Mouse (Mus musculus) gastrocnemius, postnatal 14 days (tissue): Measurements from ENCODE around the gene Ambra1. TPM values are rescaled to one million over a fixed set of nuclear protein-coding genes. Genes with fewer than 3 reads are reported as not detected.
A peak's percentile ranks its signal among the peaks of the same experiment; 100 is the strongest.

Experiments
- DNase-seq: peaks from one replicate; pipeline ENCODE4 v3.0.0; 2021; ENCODE audit warnings: mixed read lengths
- intact Hi-C: fragments of 180-260 bp; cut with DNase I; formaldehyde crosslinking; loops from one replicate; pipeline ENCODE4 v1.15.1; 2025; ENCODE audit warnings: low total_unique reads
- total RNA-seq, 2 experiments: library from RNA; stranded (reverse); gene quantifications; 2 replicates each; pipeline ENCODE4 v1.2.3; 2021

Ambra1 gene
- total RNA-seq, 2 experiments from 2014 or later, result 15.4 to 17.0 TPM

DNA sequence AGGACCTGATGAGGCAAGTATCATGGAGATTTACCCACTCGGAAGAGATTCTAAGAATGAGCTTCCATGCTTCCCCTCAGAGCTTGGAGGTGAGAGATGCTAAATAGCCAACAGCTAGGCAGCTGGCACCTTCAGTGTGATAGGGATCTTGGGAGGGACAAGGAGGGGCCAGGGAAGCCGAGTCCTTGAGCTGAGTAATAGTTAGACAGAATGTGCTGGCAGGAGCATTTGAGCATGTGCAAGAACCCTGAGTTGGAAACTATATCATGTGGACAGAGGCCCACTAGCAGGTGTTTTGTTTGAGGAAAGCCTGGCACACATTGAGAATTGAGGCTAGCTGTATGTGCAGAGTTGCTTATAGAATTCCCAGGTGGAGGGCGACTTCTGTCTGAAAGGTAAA lies 182.7 kb downstream of the Ambra1 start:
- intact Hi-C loops, result no loop called here
- DNase-seq, result no peak

DNA sequence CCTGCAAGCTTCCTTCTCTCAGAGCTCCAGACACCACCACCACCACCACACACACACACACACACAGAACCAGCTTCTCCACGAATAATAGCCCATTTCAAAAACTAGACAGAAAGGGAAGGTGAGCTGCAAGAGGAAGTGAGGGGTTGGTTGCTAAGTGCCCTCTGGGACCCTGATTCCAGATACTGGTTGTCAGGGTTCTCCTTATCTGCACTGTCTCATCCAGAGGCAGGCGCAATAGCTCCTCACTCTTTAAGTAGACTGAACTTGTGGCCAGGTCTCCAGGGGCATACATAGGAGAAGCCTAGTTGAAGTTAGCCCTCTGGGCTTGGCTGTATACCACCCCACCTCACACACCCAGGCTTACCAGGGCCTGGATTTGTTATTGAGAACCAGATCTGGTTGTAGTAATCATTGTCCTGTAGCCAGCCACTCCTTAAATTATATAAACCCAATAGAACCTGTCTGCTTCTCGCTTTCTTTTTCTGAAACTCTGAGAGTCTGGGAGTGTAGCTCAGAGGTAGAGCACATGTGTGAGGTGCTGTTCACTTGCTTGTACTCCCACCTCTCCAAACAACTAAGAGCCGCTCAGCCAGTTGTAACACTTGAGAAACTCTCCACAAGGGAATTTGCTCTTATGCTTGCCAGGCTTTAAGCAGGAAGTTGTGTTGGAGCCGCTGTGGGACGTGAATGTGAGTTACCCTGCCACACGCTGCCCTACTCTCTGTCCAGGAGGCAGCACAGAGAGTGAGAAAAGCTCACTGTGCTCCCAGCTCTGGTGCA lies 183.6 kb downstream of the Ambra1 start:
- intact Hi-C loops, result no loop called here

DNA sequence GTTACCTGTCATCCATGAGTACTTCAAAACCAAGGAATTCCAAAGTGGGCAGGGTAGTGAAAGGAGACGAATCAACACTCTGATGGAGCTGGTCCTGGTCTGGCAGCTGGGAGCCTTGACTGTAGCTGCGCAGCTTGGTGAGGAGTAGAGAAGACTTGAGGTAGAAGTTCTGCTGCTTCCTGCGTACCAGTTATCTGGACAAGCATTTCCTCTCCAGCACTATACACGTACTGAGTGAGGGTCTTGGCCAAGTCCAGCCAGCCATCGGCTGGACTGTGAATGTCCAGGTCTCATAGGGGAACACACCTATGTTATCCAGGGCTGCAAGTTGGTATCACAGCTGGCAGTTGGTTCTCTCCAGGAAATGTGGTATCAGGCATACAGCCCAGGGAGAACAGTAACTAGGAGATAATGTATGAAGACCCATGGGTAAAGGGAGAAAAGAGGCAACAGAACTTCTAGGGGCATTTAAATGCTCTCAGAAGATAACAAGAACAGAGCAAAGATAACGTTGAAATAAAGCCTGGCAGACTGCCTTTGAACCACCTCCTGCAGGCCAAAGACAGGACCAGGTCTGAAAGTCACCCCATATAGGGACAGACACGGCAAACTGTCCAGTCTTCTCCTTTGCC lies 186.5 kb downstream of the Ambra1 start:
- DNase-seq, result no peak
- intact Hi-C loops, result no loop called here

More for the DNA sequence above, 183.6 kb downstream of the Ambra1 start:
- DNase-seq, result no peak

DNA sequence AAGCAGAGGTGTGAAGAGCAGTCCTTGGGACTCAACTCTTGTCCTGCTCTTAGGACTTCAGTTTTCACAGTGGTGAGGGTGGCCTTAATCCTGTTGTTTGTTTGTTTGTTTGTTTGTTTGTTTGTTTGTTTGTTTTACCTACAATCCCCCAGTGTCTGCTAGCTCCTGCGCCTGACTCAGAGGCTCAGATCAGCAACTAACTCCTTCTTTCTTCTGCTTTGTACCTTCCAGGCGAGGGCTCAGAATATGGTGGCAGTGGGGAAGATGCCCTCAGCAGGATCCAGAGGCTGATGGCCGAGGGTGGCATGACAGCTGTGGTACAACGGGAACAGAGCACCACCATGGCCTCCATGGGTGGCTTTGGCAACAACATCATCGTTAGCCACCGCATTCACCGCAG lies 187.2 kb downstream of the Ambra1 start:
- no peak for DNase-seq
- intact Hi-C loops, result no loop called here

DNA sequence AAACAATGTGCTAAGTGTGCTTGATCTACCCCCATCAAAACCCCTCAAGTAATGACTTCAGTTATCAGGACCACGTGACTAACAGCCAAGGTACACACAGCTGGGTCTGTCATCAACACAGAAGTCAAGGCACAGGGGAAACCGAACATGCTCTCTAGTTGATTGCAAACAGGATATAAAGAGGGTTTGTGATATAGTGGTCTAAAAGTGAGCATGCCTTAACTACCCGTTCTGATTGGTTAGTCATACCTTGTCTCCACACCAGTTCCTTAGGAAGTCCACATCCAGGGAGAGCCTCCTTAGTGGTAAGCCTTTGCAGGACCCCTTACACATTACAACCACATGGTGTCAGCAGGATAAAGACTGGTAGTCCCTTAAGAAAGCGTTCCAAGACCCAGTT lies 190.2 kb downstream of the Ambra1 start:
- DNase-seq, result no peak
- intact Hi-C loops, result loop anchor here (5.0 kb wide), 1 partner anchor 138 kb away; no protein-coding TSS in a partner anchor

DNA sequence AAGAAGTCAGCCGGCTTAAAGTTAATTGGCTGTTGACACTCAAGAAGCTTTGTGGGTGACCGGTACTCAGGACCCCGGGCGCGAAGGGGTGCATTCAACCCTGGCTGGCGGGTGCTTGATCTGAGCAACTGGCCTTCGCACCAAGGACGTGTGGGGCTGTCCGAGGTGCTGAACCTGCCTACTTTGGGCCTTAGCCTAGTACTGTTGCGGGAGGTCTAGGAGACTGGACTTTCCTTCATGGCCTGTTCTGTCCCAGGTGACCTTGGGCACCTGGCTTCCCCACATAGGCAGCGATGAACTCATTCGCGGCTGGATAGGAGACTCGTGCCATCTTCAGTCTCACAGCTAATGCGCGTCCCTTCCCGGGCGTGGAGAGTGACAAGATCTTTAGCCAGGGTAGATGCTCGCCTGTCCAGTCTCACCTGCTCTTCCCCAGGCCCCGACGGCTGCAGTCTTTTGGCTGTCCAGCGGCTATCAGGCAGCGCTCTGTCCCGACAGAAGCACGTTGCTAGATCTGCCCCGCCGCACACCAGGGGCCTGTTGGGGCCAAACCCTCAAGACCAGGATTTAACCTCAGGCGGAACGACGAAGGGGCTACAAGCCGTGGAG lies 191.4 kb downstream of the Ambra1 start:
- intact Hi-C loops, result loop anchor here (5.0 kb wide), 1 partner anchor 139 kb away; no protein-coding TSS in a partner anchor
- DNase-seq, result peak; percentile 75

DNA sequence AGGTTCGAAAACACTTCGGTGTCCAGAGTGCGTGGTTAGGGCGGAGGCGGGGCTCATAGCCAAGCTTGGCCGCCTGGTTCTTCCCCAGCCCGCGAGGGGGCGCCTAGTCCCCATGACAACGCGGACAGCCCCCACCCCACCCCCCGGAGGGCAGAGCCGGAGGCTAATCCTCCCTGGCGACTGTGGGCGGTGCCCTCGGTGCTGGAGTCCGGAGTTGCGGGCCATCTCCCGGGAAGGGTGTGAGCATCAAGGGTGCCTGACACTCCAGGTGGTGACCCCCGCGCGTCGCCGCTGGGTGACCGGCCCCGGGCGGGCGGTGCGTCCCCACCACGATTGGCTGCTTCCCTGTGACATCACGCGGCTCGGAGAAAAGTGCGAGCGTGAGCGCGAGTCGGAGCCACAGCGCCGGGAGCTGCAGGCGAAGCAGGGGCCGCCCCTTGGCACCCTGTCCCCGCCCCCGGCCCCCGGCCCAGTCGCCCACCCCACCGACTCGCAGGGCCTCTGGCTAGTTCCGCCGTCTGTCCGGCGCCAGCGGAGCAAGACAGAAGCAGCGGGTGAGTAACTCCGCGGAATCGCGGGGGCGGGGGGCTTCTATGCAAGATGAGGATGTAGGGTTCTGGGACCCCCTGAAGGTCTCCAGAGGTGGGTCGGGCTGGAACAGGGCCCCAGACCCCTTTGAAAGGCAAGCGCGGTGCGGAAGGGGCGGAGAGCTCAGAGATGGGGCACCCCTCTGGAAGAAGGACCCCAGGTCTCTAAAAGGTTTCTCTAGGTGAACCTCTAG lies 192.0 kb downstream of the Ambra1 start:
- intact Hi-C loops, result loop anchor here (5.0 kb wide), 1 partner anchor 140 kb away; no protein-coding TSS in a partner anchor
- peak; percentile 48 for DNase-seq

DNA sequence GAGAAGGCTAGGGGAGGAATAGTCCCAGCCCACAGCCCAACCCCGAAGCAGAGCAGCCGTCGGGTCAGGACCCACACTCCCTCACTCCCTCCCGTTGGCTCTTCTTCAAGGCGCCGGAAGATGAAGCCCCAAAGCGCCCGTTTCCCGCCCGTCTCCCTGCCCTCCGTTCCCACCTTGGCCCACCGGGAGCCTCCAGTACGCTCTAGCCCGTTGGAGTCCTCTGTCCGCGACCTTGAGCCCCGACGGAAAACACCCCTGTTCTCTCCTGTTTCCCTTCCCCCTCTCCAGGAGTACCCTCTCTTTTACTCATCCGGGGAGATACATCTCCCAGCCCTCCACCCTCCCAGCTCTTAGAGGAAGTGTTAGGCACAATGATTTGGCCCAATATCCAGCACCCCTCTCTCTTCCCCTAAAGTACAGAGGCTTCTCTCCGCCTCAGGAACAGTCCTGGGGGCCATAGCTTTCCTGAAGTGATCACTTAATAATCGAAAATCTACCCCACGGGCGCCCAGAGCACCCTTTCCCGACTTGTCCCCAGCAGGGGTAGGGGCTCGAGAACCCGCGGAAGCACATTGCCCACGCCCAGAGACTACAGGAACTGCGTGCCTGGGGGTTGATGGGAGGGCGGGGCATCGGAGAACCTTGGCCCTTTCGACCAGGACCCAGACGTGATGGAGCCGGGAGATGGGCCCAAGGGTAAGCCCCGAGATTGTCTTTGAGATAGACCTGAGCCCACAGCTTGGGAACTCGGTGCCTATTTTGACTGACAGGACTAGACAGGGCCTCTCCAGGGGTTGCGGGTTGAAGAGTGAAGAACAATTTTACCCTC lies 192.9 kb downstream of the Ambra1 start:
- DNase-seq, result no peak
- intact Hi-C loops, result loop anchor here (5.0 kb wide), 1 partner anchor 140 kb away; no protein-coding TSS in a partner anchor

DNA sequence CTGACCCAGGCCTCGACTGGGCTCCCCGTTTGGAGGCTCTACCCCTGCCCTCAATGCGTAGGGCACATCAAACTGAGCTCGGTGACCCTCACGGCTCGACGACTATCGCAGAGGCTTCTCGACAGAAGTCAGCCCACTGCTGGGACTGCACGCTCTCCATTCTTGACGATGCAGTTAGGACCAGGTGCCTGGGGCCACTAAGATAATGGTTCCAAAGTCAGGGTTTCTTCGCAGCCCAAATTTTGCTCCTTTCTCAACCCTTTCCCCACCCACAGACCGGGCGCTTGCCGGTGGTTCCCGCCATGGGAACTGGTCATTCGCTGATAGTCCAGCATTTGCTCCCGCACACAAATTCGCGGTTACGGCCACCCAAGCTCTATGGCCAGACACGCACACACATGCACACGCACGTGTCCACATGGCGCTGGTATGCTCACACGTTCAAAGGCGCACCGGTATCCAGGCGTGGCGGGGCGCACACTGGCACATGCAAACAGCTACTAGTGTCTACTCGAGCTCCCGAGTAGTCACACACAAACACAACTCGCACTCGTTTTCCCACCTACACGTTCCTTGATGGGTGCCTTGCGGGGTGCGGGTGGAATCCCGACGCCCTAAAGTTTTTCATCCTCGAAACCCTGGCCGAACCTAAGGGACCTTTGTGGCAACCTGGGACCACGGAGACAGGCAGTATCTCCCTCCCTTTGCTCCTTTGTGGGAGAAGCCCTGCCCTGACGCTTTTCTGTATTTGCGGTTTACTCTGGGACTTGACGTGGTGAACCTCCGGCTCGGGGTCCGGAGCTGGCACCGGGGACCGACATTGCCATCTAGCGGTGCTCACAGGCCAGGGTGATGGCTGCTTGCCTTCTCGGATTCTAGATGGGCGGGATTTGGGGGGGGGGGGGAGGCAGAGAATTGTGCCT lies 193.7 kb downstream of the Ambra1 start:
- peak; percentile 74 for DNase-seq
- intact Hi-C loops, result loop anchor here (5.0 kb wide), 1 partner anchor 141 kb away; no protein-coding TSS in a partner anchor

DNA sequence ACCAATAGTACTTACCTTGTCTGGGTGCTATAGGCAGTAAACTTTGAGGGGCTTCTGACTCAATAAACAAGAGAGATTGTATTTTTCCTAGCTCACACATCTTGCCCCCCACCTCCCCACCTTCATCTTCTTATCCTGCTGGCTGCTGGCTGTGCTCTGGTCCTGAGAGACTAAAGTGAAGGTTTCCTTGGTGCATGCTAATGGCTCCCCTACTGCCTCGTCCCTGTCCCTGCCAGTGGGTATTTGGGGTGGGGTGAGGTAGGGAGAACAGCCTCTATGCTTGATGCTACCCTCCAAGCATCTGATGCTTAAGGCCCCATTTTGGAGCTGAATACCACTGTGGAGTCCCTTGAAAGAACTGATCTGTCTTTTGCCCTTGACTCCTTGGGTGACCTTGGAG lies 194.8 kb downstream of the Ambra1 start:
- intact Hi-C loops, result loop anchor here (5.0 kb wide), 1 partner anchor 142 kb away; no protein-coding TSS in a partner anchor
- DNase-seq, result no peak

DNA sequence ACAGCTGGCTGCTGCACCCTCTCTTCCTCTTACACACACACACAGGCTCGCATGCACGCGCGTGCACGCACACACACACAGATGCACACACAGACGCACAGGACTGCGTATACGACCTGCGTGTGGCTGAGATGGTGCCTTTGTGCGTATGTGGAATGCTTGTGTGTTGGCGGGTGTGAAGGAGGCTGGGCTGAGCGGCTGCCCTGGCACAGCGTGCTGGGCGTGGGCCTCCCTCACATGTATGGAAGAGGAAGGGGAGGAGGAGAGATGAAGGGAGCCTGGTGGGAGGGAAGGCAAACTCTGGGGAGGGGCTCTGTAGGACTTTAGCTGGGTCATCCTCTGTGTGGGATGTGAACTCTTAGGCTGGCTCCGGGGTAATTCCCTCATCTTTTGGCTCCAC lies 195.5 kb downstream of the Ambra1 start:
- no peak for DNase-seq
- intact Hi-C loops, result no loop called here

DNA sequence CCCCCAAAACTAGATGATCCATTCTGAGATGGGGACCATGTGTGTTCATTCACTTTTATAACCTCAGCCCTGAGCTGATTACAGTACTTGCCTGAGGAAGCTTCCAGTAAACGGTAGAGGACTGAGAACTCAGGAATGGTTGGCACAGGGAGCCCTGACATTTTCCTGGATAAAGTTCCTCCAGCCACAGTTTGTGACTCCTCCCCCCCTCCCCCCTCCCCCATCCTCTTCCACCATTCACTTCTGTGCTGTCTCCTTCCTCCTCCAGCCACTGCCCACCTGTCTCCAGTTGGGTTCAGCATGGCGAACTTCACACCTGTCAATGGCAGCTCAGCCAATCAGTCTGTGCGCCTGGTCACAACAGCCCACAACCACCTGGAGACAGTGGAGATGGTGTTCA lies 197.0 kb downstream of the Ambra1 start, which contains the start of gene Chrm4:
Gene Chrm4 (plus strand): TSS at position 301 of the 400 bp plus-strand sequence.
- no peak for DNase-seq
- intact Hi-C loops, result no loop called here

DNA sequence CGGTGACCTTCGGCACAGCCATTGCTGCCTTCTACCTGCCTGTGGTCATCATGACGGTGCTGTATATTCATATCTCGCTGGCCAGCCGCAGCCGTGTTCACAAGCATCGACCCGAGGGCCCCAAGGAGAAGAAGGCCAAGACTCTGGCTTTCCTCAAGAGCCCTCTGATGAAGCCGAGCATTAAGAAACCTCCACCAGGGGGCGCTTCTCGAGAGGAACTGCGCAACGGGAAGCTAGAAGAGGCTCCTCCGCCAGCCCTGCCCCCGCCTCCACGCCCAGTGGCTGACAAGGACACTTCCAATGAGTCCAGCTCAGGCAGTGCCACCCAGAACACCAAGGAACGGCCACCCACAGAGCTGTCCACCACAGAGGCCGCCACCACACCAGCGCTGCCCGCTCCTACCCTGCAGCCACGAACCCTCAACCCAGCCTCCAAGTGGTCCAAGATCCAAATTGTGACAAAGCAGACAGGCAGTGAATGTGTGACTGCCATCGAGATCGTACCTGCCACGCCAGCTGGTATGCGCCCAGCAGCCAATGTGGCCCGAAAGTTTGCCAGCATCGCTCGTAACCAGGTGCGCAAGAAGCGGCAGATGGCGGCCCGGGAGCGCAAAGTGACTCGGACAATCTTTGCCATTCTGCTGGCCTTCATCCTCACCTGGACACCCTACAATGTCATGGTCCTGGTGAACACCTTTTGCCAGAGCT lies 198.0 kb downstream of the Ambra1 start:
- DNase-seq, result peak; percentile 81
- intact Hi-C loops, result no loop called here

DNA sequence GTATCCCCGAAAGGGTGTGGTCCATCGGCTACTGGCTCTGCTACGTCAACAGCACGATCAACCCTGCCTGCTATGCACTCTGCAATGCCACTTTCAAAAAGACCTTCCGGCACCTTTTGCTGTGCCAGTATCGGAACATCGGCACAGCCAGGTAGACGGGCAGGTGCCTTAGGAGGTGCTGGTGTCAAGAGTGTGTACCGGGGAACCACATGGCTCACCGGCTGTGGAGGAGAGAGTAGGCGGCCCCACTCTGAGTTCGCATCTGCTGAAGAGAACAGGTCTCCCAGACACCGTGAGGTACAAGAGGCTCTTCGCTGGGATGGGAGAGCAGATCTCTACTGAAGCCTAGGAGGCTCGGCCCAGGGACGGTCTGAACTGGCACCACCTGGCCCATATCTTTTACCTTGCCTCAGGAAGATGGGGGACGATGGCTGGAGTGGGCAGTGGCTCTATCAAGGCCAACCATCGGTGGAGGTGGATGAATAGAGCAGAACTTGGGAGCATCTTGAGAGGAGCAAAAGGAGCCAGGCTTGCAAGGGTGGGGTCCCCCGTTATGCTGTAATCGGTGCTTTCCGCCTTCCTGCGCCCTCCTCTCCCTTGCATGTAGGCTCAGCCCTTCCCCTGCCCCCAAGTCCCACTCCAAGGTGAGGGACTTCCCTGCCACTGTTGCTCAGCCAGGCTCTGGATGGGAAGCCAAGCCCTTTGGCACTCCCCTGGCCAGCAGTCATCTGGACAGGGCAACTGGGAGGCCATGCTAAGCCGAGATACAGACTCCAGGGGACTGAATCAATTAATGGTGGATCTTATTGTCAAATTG lies 198.8 kb downstream of the Ambra1 start:
- DNase-seq, result no peak
- intact Hi-C loops, result no loop called here

DNA sequence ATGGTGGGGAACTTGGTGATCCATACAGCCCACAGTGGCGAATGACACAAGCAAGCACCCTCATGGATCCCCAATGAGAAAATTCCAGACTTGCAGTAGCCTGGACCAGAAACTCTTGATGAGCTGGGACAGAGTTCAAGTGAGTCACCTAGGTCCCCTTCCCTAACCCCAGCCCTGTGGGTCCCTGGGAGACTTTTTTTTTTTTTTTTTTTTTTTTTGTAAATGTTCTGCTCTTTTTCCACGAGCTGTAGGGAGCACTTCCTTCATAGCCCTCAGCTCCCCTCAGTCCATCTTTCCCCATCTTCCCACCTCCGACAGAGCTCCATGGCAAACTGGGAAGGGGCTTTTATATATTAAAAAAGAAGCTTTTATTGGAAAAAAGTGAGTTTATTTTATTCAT lies 199.5 kb downstream of the Ambra1 start:
- intact Hi-C loops, result no loop called here

DNA sequence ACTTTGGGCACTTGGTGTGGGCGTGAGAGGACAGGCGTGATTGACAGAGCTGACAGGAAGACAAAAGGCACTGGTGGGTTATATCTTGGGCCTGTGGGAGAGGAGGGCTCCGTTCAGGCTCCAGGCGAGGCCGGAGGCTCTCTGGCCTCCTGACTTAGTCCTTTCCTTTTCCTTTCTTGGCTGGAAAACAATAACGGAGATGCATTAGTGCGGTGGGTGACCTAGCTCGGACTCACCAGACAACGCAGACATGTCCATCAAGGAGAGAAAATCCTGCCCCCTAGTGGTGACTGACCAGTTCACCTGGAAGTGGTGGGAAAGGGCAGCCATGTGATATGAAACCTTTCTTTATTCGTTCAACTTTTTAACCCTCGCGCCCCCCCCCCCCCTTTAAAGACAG lies 200.0 kb downstream of the Ambra1 start:
- peak; percentile 52 for DNase-seq
- intact Hi-C loops, result no loop called here

More for the DNA sequence above, 199.5 kb downstream of the Ambra1 start:
- no peak for DNase-seq
